Mouse (Mus musculus): ENCODE data around the gene Olfr1353. TPM values are rescaled to one million over a fixed set of nuclear protein-coding genes. Genes with fewer than 3 reads are reported as not detected.
"Not testable (repeated sequence)": the region's sequence is repeated elsewhere in the genome, so short reads cannot be mapped to it uniquely, and the experiment has no call there.

The Olfr1353 gene
- polyA plus RNA-seq (2015; fragmentation: Nextera tagmentation; extraction: Ambion mirVana) = not detected in 2 replicates

DNA sequence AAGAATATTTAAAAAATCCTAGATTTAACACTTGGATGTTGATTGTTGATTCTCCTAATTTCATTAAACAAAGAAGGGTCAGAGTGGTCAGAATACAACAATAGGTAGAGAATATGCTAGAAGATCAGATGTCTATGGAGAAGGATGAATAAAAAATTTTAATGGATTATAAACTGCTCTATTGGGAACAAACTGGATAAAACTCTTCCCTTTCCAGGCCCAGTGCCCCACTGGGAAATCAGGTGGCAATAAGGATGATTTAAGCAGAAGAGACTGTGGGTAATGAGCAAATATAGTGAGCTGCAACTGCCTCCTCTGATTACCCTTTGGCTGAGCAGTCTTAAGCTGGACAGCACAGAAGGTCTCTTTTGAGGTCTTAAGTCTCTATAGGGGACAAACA lies at the start of gene Olfr1353:
TSS of gene Olfr1353 (plus strand) at position 301 of the 400 bp plus-strand sequence.
- H3K9me3 ChIP-seq; H3K27me3 ChIP-seq; H3K4me1 ChIP-seq; H3K27ac ChIP-seq (replicated peaks); H3K36me3 ChIP-seq; H3K9ac ChIP-seq (replicated peaks); ATAC-seq (replicated peaks); H3K4me2 ChIP-seq (replicated peaks); H3K4me3 ChIP-seq: not testable (repeated sequence)

- H3K36me3 ChIP-seq; H3K27me3 ChIP-seq; H3K4me1 ChIP-seq; H3K4me3 ChIP-seq; H3K9ac ChIP-seq (replicated peaks); H3K9me3 ChIP-seq; H3K4me2 ChIP-seq (replicated peaks); ATAC-seq (replicated peaks); H3K27ac ChIP-seq (replicated peaks): not testable (repeated sequence)
- WGBS = 84% methylated on average over 1 of the region's 1 CpGs
Measured at GRCm38 (mm10) chr10:78950336-78950735, 12.8 kb upstream of the Olfr1353 start, which contains the start of gene Olfr8. Gene Olfr8 (plus strand): TSS chr10:78950636.

- Histone ChIP-seq H3K27me3 (no peaks in the 10 kb centered on the region), H3K27ac (replicated peaks) (no peak within 1 kb of the TSS), H3K36me3 (no peaks in the 10 kb centered on the region), H3K4me2 (replicated peaks) (no peak within 1 kb of the TSS), H3K9ac (replicated peaks) (no peak within 1 kb of the TSS), H3K9me3 (no peaks in the 10 kb centered on the region), H3K4me1 (no peaks in the 10 kb centered on the region), H3K4me3 (no peak within 1 kb of the TSS)
- ATAC-seq (replicated peaks) = no peak
Measured at GRCm38 (mm10) chr10:78980750-78981149, 17.6 kb downstream of the Olfr1353 start, which contains the start of gene Olfr1352. Gene Olfr1352 (plus strand): TSS chr10:78981050.

- H3K4me2 ChIP-seq (replicated peaks) = no peak within 1 kb of the TSS
- WGBS = 62% methylated on average over 1 of the region's 1 CpGs
- H3K4me3 ChIP-seq = no peak within 1 kb of the TSS
- H3K36me3 ChIP-seq = no peaks in the 10 kb centered on the region
- no peaks in the 10 kb centered on the region for H3K27me3 ChIP-seq
- no peak within 1 kb of the TSS for H3K9ac ChIP-seq (replicated peaks)
- H3K4me1 ChIP-seq = no peaks in the 10 kb centered on the region
- ATAC-seq (replicated peaks) = no peak
- H3K9me3 ChIP-seq = no peaks in the 10 kb centered on the region
- no peak within 1 kb of the TSS for H3K27ac ChIP-seq (replicated peaks)
Measured at GRCm38 (mm10) chr10:79012172-79012571, 49.1 kb downstream of the Olfr1353 start, which contains the start of gene Olfr1351. Gene Olfr1351 (plus strand): TSS chr10:79012472.

Other genes with a start within 250 kb of the Olfr1353 start
- not detected in 2 replicates for gene Casp14, start 245.0 kb upstream of the Olfr1353 start, polyA plus RNA-seq (2015; fragmentation: Nextera tagmentation; extraction: Ambion mirVana)
- 0.10 and 0.18 TPM in 2 replicates for gene Ccdc105, start 210.2 kb upstream of the Olfr1353 start, polyA plus RNA-seq (2015; fragmentation: Nextera tagmentation; extraction: Ambion mirVana)
- gene Slc1a6, start 182.8 kb upstream of the Olfr1353 start, polyA plus RNA-seq (2015; fragmentation: Nextera tagmentation; extraction: Ambion mirVana) = 4.4 and 4.8 TPM in 2 replicates
- not detected in 2 replicates for gene Olfr1356, start 111.1 kb upstream of the Olfr1353 start, polyA plus RNA-seq (2015; fragmentation: Nextera tagmentation; extraction: Ambion mirVana)
- not detected in 2 replicates for gene Olfr1355, start 87.8 kb upstream of the Olfr1353 start, polyA plus RNA-seq (2015; fragmentation: Nextera tagmentation; extraction: Ambion mirVana)
- gene Olfr1354, start 50.1 kb upstream of the Olfr1353 start, polyA plus RNA-seq (2015; fragmentation: Nextera tagmentation; extraction: Ambion mirVana) = not detected in 2 replicates
- not detected in 2 replicates for gene Olfr8, start 12.7 kb upstream of the Olfr1353 start, polyA plus RNA-seq (2015; fragmentation: Nextera tagmentation; extraction: Ambion mirVana)
- gene Olfr1352, start 17.7 kb downstream of the Olfr1353 start, polyA plus RNA-seq (2015; fragmentation: Nextera tagmentation; extraction: Ambion mirVana) = not detected in 2 replicates
- not detected in 2 replicates for gene Olfr1351, start 49.2 kb downstream of the Olfr1353 start, polyA plus RNA-seq (2015; fragmentation: Nextera tagmentation; extraction: Ambion mirVana)
- gene Olfr57, start 65.4 kb downstream of the Olfr1353 start, polyA plus RNA-seq (2015; fragmentation: Nextera tagmentation; extraction: Ambion mirVana) = 0.26 and 0.51 TPM in 2 replicates
- gene 2610008E11Rik, start 134.3 kb downstream of the Olfr1353 start, polyA plus RNA-seq (2015; fragmentation: Nextera tagmentation; extraction: Ambion mirVana) = 58.7 and 59.5 TPM in 2 replicates
- gene Vmn2r80, start 185.5 kb downstream of the Olfr1353 start, polyA plus RNA-seq (2015; fragmentation: Nextera tagmentation; extraction: Ambion mirVana) = not detected in 2 replicates